Mouse (Mus musculus) C2C12 (cell line): ENCODE results near the gene AI182371. TPM values are rescaled to one million over a fixed set of nuclear protein-coding genes. Genes with fewer than 3 reads are reported as not detected.

Source experiments
- H3K27me3 ChIP-seq: one replicate; pipeline ENCODE4 v1.6.1; 2011; ENCODE audit not compliant: control insufficient read depth, insufficient read depth, insufficient read length
- H3K36me3 ChIP-seq: one replicate; pipeline ENCODE4 v1.6.1; 2011; ENCODE audit not compliant: control insufficient read depth, insufficient read depth
- H3K4me3 ChIP-seq: one replicate; pipeline ENCODE4 v1.5.1; 2011; ENCODE audit warnings: mild to moderate bottlenecking, control low read depth; ENCODE audit not compliant: poor library complexity, insufficient read depth, severe bottlenecking
- H3K79me2 ChIP-seq: one replicate; pipeline ENCODE4 v1.6.1; 2011; ENCODE audit not compliant: control insufficient read depth, insufficient read depth
- H3K79me3 ChIP-seq: one replicate; pipeline ENCODE4 v1.6.1; 2011; ENCODE audit warnings: low read depth, control low read depth
- H3ac ChIP-seq: one replicate; pipeline ENCODE3; 2011; ENCODE audit warnings: low read depth; ENCODE audit not compliant: control insufficient read depth, insufficient read length
- CEBPB ChIP-seq: IDR thresholded peaks from one replicate; pipeline ENCODE4 v1.6.1; 2011; ENCODE audit warnings: low read depth, mild to moderate bottlenecking, control low read depth, moderate library complexity
- CTCF ChIP-seq: IDR thresholded peaks from one replicate; pipeline ENCODE4 v1.5.1; 2011; ENCODE audit not compliant: control insufficient read depth, insufficient read depth, insufficient read length
- FOSL1 ChIP-seq: IDR thresholded peaks from one replicate; pipeline ENCODE4 v1.8.0; 2011; ENCODE audit warnings: mild to moderate bottlenecking, low read length; ENCODE audit not compliant: poor library complexity, insufficient read depth, severe bottlenecking
- MAX ChIP-seq: IDR thresholded peaks from one replicate; pipeline ENCODE4 v1.6.1; 2011; ENCODE audit warnings: mild to moderate bottlenecking, control low read depth
- MYOD1 ChIP-seq: IDR thresholded peaks from one replicate; pipeline ENCODE4 v1.6.1; 2011; ENCODE audit warnings: low read depth; ENCODE audit not compliant: control insufficient read depth, insufficient read length
- MYOG ChIP-seq: IDR thresholded peaks from one replicate; pipeline ENCODE4 v1.6.1; 2011; ENCODE audit not compliant: control insufficient read depth, insufficient read length; ENCODE audit errors: extremely low read depth
- USF1 ChIP-seq: IDR thresholded peaks from one replicate; pipeline ENCODE4 v1.6.1; 2011; ENCODE audit warnings: low read depth, mild to moderate bottlenecking, control low read depth, moderate library complexity
- polyA plus RNA-seq: library from polyadenylated mRNA; unstranded; fragments of >200 nt; fragmentation: generic; extraction: Trizol; gene quantifications from one replicate; pipeline ENCODE4 v1.2.1, GENCODE M21; 2012; ENCODE audit warnings: missing spikeins

The AI182371 gene
- polyA plus RNA-seq, 1 experiment, result not detected

DNA sequence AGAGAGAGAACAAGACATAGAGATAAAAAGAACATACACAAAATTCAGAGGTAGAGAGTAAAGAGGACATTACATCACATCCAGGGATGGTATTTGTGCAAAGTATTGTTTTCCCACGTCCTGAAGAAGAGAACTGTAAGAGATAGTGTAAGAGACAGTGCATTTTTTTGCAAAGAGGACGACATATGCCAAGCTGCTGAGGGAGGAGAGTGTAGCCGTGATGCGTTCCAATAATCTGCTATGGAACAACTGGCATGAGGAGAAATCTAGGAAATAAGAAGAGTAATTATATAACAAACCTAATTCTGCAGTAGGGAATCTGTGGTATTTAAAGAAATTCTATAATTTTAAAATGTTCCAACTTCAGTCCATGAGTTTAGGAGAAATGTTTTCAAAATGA is 13.9 kb downstream of the AI182371 start:
- no peaks in the 10 kb centered on the region for H3K36me3 ChIP-seq
- no peak overlapping the region for H3ac ChIP-seq
- TF ChIP-seq USF1 (no peak), MYOG (no peak), MAX (no peak), CEBPB (no peak), MYOD1 (no peak), CTCF (no peak), FOSL1 (no peak)
- no peaks in the 10 kb centered on the region for H3K79me2 ChIP-seq
- H3K79me3 ChIP-seq, result no peaks in the 10 kb centered on the region
- H3K27me3 ChIP-seq, result peaks cover 27% of the 10 kb centered on the region
- no peak overlapping the region for H3K4me3 ChIP-seq

DNA sequence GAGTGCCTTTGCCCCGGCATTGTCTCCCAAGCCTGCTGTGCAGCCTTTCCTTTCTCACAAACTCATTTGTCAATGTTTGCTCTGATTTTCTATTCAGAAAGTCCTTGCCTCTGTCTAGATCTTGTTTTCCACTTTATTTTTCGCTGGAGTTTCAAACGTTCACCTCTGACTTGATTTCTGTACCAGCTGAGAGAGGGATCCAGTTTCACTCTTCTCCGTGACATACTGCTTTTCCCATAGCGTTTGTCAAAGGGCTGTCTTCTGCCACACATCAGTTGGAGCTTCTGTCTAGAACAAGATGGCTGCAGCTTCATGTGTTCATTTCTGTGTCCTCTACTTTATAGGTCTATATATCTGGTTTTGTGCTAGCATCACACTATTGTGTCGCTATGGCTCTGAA is 22.2 kb downstream of the AI182371 start:
- no peaks in the 10 kb centered on the region for H3K79me3 ChIP-seq
- TF ChIP-seq MAX, result no peak
- no peak for TF ChIP-seq MYOG
- TF ChIP-seq MYOD1, result no peak
- TF ChIP-seq CEBPB, result no peak
- no peak for TF ChIP-seq USF1
- TF ChIP-seq CTCF, result no peak
- no peak for TF ChIP-seq FOSL1
- H3K4me3 ChIP-seq, result no peak overlapping the region
- no peaks in the 10 kb centered on the region for H3K79me2 ChIP-seq
- H3K36me3 ChIP-seq, result no peaks in the 10 kb centered on the region
- H3ac ChIP-seq, result no peak overlapping the region
- H3K27me3 ChIP-seq, result peaks cover 3% of the 10 kb centered on the region

GRCm38 (mm10) chr2:35074328-35074727 is 27.0 kb downstream of the AI182371 start:
- H3ac ChIP-seq, result no peak overlapping the region
- H3K79me3 ChIP-seq, result no peaks in the 10 kb centered on the region
- TF ChIP-seq MYOG, result no peak
- no peak for TF ChIP-seq CTCF
- no peak for TF ChIP-seq USF1
- no peak for TF ChIP-seq MAX
- TF ChIP-seq FOSL1, result no peak
- no peak for TF ChIP-seq CEBPB
- no peak for TF ChIP-seq MYOD1
- no peaks in the 10 kb centered on the region for H3K36me3 ChIP-seq
- H3K4me3 ChIP-seq, result no peak overlapping the region
- no peaks in the 10 kb centered on the region for H3K79me2 ChIP-seq
- H3K27me3 ChIP-seq, result peaks cover 3% of the 10 kb centered on the region

DNA sequence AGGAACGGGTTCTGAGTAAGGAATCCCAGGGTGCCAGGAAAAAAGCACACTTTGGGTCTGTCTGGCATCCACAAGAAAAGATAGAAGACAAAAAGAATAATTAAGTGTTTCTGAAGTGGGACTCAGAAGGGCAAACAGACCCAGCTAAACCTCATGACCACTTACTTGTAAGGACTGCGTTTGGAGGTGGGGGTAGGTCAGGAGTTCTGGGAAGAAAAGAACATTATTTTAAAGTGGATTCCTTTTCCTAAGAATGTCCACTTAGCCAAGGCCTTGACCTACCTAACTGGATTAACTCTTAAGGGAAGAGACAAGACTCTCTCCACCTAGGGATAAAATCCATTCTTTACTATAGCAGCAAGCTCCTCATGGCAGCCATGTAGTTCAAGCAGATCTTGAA is 28.8 kb downstream of the AI182371 start:
- Histone ChIP-seq H3K79me3 (no peaks in the 10 kb centered on the region), H3K36me3 (no peaks in the 10 kb centered on the region), H3ac (no peak overlapping the region), H3K27me3 (no peaks in the 10 kb centered on the region), H3K4me3 (no peak overlapping the region), H3K79me2 (no peaks in the 10 kb centered on the region)
- no peak for TF ChIP-seq MYOD1

DNA sequence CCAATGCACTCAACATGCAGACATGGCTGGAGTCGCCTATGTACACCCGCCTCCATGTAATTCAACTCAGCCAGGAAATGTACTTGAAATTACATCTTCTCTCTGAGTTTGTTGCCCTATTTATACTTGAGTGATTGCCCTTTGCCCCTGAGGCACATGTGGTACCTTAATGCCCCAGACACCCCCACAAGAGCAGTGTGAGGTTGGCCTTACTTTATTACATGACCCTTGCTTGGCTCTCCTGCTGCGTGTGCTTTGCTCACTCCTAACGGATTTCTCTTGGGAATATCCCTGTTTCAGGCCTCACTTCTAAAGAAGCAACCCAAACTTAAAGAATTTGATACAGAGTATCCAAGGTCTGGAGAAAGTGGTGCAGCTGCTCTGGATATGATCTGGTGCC is 31.1 kb downstream of the AI182371 start:
- H3K27me3 ChIP-seq, result no peaks in the 10 kb centered on the region
- TF ChIP-seq FOSL1 (no peak), MYOG (no peak), MYOD1 (no peak), CEBPB (no peak), CTCF (no peak), MAX (no peak), USF1 (no peak)
- H3K4me3 ChIP-seq, result no peak overlapping the region
- H3K79me3 ChIP-seq, result no peaks in the 10 kb centered on the region
- no peaks in the 10 kb centered on the region for H3K36me3 ChIP-seq
- no peaks in the 10 kb centered on the region for H3K79me2 ChIP-seq
- H3ac ChIP-seq, result no peak overlapping the region

DNA sequence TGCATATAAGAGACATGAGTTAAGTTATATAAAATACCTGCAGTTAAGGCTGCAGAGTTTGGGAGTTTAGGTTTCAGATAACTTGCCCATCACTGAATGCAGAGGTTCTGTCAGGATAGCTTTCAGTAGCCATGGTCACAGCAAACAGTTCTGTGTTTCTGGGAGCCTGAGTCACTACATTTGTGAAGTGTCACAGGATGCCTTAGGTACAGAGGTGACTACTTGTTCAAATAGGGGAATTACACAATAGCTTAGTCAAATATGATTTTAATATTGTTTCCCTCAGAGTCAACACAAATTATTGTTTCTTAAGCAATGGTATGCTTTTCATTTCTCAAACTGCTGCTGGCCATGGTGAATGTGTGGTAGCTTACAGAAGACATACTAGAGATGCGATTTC is 32.2 kb downstream of the AI182371 start:
- no peaks in the 10 kb centered on the region for H3K36me3 ChIP-seq
- H3K79me2 ChIP-seq, result no peaks in the 10 kb centered on the region
- no peak overlapping the region for H3K4me3 ChIP-seq
- TF ChIP-seq CEBPB (no peak), MYOD1 (no peak), FOSL1 (no peak), MYOG (no peak)
- H3K27me3 ChIP-seq, result no peaks in the 10 kb centered on the region
- no peaks in the 10 kb centered on the region for H3K79me3 ChIP-seq
- H3ac ChIP-seq, result no peak overlapping the region
